Mouse (Mus musculus): ENCODE measurements around the gene Rnf181.

Rnf181 gene

DNA sequence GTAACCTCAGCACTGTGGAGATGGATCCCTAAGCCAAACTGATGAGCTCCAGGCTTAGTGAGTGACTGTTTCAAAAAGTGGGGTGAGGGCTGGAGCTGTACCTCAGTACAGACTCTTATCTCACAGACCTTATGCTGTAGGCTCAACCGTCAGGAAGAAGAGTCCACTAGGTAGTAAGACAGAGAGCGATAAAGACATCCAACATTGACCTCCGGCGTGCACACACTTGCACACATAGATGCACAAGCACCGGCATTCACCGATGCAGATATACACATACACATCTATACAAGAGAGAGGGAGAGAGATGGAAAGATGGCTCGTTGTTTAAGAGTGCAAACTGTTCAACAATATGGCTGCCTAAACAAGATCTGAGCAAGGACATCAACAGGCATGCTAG, 17.2 kb upstream of the Rnf181 start:
- no peak for DNase-seq

DNA sequence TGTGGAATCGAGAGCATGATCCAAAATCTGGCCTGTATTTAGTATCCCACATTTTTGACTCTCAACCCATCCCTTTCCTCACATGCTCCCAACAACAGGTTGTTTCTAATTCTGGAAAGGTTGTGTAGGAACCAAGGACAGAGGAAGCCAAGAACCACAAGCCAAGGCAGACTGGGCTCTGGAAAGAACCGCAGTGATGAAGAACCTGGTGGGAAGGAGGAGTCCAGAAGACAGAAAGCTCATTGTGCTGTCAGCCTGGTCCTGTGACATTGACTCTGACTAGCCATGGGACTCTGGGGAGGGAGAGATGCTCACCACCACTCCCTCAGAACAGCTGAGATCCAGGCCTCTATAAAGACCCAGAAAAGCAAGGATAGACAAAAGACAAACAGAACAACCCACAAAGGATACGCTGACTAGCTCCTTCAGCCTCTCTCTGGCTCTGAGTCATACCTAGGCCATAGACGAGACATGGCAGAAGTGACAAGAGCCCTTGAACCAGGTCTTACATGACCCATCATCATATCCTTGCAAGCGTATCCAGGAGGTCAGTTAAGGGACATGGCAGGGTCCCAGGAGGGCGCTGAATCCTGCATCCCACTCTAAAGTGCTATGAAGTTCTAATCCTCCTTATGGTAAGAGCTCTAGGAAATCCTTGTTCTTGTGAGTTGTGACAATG, 16.5 kb upstream of the Rnf181 start:
- no peak for DNase-seq

DNA sequence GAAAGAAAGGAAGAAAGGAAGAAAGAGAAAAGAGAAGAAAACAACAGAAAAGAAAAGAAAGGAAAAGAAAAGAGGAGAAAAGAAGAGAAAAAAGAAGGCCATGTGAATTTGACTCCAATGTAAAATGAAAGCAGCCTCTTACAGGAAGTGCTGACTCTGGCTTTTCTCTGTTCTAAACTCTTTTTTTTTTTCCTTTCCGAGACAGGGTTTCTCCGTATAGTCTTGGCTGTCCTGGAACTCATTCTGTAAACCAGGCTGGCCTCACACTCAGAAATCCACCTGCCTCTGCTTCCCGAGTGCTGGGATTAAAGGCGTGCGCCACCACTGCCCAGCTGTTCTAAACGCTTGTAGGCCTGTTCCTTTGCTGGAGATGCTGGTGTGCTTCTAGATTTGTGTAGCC, 15.7 kb upstream of the Rnf181 start:
- DNase-seq: no peak

DNA sequence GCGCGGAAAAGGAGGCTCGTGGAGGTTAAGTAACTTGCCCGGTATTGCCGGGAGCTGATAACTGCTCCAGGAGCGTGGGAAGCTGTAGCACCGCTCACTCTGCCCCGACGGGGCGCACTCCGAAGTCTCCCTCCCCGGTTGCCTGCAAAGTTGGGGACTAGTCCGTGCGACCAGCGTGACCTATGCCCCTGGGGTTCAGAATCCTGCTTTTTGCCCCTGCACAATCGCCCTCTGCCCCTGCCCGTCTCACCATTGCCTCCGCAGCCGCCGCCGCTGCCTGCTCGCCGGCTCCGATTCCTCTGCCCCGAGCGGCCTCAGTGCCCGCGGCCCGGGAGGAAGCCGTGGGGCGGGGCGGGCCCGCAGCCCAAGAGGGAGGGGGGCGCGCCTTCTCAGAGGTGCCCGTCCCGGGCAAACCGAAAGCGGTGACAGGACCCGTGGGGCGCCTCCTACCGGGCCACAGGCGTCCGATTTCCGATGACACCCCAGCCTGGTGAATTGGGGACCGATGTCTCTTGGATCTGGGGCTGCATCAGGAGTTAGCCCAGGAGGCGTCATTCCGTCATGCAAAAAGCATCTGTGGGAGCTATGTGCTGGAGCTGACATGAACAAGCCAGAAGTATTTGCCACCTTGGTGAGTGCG, 13.5 kb upstream of the Rnf181 start, which contains the start of gene Vamp5:
Gene Vamp5, minus strand, starts transcription at position 338 of the 640 bp plus-strand sequence.
- DNase-seq: peak; percentile 40 to 55

DNA sequence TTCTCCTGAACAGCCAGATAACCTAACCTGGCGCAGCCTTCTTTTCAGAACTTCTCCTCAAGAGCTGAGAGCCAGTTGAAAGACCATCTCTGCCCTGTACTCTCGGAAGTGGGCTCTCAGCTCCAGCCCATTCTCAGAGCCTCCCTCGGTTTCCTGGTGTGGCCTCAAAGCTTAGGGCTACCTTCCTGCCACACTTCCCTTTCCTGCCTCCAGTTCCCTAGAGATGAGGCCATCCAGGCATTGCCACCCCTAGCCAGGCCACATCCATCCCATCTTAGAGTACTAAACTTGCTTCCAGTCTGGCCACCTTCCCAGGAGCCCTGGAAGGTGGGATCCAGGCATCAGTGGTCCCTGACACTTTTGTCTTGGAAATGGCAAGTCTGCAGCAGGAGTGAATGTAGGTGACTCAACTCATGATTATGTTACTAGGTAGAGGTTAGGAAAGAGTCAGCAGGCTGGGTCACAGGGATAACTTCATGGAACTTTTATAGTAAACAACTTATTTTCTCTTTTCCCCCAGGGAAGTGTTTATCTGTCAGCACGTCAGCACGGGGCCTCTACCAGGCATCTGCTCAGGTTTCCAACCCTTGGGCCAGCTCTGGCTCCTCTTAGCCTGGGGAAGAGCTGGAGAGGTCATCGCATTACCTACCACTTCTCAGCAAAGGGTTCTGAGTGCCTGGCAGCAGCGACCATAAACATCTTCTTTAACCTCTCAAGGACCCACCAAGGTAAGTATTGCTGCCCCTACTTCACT, 12.8 kb upstream of the Rnf181 start:
- no peak for DNase-seq

DNA sequence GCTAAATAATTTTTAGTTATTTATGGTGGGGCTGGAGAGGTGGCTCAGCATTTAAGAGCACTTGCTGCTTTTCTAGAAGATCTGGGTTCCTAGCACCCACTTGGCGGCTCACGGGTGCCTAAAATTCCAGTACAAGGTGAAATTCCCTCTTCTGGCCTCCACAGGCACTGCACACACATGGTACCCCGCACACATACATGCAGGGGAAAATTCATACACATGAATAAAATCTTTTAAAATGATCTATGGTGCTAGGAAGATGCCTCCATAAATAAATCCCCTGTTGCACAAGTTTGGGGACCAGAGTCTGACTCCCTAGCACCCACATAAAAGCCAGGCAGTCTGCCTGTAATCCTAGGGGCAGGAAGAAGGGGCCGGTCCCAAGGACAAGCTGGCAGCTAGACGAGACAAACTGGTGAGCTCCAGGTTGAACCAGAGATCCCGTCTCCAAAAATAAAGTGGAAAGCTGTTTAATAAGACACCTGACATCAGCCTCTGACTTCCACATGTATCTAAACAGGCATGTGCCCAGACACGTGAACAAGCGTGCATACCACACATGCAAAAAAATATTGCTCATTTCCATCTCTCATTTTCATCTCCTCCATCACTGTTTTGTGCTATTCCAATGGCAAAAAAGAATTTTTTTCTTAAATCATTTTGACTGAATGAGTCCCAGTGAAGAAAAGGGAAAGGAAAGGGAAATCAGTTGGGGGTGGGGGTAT, 11.9 kb upstream of the Rnf181 start:
- no peak for DNase-seq

DNA sequence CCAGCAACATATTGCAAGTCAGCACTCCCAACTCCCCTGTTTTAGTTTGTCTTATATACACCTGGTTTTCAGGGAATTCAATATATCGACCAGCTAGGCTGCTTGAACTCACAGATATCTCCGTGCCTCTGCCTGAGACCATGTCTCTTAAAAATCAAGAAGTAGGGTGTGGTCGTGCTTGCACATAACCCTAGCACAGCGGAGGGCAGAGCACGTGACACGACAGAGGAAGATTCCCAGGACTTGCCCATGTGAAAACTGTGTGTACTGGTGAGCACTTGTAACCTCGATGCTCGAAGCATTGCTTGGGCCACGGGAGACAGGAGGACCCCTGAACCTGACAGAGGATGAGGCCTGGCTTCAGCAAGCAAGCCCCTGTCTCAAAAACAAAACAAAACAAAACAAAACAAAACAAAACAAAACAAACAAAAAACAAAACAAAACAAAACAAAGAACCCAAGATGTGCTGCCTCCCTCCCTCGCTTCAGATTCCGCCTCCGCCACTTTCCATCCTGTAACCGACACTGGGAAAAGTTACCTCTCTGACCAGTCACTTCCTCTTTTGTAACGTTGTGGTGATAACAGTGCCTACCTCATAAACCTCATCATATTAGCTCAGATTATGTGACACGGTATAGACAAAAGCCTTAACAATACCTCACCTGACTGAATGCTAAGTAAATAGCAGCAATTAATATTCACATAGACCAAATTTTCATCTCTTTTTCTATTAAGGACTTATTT, 8.2 kb upstream of the Rnf181 start:
- no peak for DNase-seq

DNA sequence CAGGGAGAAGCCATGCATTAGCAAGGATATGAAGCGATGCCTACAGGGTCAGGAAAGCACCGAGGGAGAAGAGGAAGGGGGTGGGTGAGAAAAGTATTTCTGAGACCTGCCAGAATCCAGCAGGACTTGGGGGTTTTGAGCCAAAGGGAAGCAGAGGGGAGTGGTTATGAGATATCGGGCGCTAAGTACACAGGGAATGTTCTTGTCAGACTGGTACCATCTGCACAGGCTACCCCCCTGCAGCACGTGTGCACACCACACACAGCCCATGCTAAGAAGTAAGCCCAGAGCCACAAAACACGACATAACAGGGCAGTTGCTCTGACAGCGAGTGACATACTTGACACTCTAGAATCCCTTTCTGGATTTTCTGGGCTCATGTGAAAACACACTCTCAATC, 7.5 kb upstream of the Rnf181 start:
- no peak for DNase-seq

DNA sequence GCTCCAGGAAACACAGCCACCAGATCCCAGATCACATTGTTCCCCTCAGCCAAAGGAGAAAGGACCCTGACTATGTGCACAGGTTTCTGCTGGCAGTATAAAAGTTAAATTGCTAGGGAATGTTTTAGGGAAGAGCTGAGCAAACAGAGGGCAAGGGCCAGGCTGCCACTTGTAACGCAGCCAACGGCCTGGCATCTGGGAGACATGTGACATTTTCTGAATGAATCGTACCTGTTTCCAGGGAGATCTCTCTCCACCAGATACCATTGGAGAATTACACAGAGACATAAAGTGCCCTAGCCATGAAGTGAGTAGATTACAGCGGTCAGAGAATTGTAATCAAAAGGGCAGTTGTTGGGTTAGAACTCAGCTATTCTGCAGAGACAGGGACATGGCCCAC, 6.4 kb upstream of the Rnf181 start:
- no peak for DNase-seq

DNA sequence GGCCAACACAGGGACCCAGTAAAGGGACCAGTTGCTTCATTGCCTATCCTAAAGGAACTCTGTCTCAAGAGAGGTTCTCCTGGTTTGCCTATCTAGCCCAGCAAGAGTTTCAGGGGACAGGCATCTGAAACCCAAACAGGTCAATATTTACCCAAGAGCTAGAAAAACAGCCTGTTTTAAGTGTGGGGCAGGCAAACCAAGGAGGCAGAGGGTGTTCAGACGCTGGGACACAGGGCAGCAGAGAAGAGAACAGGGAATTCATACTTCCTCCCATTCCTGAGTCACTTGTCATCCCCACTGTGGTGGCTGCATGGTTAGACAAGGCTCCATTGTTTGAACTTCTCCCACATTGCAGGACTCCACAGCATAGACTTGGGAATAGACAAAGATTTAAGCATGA, 4.8 kb upstream of the Rnf181 start:
- no peak for DNase-seq

DNA sequence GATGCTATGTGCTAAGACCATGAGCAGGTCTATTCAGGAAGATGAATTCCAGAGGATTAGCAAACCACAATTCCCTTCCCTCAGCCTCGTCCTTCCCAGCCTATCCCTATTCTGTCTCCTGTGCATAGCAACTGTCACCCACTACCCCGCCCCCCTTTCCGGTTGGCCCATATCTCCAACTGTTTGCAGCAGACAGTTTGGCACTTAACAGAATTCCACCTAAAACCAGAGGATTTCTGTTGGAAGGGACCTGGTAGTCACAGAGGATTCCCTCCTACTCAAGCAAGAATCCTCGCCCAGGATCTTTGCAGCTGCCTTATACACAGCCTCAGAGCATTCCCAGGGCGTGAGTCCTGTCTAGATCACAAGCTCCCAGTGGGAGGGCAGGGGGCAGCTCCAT, 4.4 kb upstream of the Rnf181 start:
- DNase-seq: no peak

DNA sequence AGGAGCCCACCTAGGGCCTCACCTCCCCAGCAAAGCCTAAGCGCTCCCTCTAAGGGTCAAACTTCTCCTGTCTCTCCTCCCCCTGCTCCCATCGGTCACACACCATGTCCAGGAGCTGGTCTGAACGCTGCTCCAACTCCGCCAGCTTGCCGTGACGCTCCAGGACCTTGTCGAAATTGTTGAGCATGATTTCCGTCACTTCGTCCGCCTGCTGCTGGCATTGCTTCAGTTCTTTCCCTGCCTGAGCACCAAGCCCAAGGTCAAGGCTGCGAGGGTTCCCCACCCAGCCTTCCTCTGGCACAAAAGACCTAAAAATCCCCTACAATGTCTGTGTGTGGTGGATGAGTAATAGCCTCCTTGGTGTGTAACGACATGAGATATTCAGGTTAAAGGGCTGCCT, 3.3 kb upstream of the Rnf181 start:
- DNase-seq: peak in 1 of 2 experiments; percentile 33

DNA sequence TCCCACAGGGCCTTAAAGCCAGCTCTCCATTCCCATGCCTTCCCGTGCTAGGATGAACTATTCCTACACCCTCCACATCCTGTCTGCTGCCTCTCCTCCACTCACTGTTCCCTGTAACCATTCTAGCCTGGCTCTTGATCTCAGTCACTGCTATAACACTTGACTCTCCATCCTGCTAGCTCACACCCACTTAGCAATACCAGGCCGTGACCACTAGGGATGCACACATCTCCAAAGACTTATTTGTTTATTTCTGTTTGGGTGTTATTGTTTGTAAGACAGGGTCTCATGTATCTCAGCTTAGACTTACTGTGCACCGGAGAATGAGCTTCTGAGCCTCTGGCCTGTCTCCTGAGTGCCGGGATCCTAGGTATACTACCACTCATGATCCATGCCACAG, 2.8 kb upstream of the Rnf181 start:
- no peak for DNase-seq

DNA sequence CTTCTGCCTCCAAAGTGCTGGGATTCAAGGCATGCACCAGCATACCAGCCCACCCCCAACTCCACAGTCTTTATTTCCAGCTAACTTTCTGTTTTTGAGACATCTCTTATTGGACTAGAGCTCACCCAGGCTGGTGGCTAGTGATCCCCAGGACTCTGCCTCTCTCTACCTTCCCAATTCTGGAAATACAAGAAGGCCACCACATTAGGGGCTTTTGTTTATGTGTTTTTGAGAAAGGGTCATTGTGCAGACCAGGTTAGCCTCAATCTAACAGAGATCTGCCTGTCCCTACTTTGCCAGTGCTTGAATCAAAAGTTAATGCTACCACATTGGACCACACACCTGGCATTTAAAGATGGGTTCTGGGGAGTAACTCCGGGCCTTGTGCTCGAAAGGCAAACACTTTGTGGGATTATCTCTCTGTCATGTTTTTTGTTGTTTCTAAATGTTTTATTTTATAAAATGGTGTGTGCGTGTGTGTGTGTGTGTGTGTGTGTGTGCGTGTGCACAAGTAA, 761 bp upstream of the Rnf181 start:
- no peak for DNase-seq

DNA sequence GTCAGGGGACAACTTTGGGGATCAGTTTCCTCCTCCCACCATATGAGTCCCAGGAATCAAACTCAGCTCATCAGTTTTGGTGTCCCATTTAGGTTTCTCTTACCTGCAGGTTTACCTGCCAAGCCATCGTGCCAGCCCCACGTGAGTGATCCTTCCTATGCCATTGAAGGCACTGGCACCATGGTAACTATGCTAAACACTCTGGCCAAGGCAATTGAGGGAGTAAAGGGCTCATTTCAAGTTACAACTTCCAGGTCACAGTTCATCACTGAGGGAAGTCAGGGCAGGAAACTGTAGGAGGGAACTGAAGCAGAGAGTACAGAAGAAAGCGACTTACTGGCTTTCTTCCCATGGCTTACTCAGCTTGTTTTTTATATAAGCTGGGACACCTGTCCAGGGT, 452 bp downstream of the Rnf181 start:
- no peak for DNase-seq

DNA sequence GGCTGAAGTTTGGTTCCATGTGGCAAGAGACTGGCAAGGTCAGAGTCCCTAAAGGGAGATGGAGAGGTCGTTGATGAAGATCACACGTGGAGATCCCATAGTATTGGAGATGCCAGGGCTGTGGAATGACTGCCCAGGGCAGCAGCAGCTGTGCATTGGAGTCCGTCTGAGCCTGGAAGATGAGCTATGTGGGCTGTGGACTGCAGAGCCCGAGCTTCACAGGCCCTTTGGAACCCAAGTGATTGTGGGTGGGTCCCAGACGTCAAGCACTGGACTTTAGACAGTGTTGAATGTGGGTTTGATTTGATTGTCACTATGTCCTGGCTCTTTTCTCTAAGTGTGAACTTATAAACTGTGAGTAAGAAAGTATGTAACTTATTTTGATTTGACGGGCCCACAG, 1.8 kb downstream of the Rnf181 start:
- no peak for DNase-seq

DNA sequence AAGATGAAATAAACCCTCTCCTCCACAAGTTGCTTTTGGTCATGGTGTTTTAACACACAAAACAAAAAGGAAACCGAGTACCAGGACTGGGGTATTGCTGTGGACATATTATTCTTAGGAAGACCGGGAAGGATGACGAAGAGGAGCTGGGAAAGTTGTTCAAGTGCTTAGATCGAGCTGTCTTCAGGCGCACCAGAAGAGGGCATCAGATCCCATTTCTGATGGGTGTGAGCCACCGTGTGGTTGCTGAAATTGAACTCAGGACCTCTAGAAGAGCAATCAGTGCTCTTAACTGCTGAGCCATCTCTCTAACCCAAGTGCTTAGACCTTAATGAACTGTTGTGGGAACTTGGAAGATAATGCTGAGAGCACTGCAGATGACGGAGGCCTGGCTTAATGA, 2.7 kb downstream of the Rnf181 start:
- no peak for DNase-seq

DNA sequence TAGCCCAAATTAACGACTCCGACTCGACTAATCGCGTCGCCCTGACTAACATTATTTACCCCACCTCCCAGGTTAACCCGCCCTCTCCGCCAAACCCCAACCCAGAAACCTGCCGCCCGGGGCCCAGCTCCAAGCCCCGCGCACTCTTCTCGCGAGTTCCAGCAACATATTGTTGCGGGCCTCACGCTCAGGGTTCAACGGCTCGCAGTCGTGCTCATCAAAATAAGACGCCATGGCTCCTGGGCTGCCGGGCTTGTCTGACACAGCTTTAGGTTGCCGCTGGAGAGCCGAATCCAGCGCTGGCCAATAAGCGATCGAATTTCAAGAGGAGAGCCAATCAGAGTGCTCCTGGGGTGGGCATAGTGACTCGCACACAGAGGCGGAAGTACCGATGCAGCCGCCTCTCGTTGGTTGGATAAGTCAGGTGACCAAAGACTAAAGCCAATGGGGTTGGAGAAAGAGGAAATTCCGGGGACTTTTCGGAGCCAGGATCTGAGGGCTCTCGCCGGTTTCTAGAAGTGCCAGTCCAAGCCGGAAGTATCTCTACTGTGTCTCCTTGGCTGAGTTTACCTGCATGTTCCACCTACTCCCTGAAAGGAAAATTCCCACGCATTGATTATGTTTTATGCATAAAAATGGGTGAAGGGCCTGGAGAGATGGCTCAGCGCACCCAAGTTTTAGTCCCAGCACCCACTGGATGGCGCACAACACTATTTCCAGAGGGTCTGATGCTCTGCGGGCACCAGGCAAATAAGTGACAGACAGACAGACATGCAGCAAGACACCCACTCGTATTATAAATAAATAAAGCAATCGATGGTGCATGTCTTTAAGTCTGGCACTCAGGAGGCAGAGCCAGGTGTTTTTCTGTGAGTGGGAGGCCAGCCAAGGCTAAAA, 4.4 kb downstream of the Rnf181 start:
- peak; percentile 95 to 96 for DNase-seq

DNA sequence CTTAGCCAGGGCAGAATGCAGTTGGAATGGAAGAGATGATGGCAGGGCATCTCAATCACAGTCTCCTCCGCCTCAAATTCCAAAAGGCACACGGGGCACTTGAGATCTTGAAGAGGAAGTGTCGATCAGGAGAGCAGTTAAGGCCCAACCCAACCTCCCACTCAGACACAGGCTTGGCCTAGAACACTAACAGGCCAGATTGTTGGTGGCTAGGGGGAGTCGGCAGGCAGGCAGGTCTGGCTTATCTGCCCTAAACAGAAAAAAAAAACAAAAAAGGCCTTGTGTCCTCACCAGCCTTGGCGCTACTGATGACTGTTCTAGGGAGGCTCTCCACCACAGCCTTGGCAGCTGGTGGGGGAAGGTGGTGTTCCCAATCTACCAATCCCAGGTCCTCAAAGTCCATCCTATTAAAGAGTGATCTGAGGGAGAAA, 5.6 kb downstream of the Rnf181 start:
- DNase-seq: no peak

DNA sequence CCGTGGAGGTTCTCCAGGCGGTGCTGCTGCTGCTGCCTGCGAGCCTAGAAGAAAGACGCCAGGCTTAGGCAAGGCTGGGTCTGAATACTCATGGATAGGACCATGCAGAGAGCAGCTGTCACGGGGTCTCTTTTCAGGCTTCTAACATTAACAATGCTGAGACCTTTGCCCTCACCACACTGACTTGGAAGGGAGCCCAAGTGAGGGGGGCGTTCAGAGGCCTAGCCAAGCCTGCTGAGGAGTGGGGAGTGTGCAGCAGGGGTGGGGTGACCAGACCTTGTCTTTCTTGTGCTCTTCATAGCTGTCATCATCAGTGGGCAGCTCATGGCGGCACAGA, 6.2 kb downstream of the Rnf181 start:
- peak; percentile 31 to 40 for DNase-seq

DNA sequence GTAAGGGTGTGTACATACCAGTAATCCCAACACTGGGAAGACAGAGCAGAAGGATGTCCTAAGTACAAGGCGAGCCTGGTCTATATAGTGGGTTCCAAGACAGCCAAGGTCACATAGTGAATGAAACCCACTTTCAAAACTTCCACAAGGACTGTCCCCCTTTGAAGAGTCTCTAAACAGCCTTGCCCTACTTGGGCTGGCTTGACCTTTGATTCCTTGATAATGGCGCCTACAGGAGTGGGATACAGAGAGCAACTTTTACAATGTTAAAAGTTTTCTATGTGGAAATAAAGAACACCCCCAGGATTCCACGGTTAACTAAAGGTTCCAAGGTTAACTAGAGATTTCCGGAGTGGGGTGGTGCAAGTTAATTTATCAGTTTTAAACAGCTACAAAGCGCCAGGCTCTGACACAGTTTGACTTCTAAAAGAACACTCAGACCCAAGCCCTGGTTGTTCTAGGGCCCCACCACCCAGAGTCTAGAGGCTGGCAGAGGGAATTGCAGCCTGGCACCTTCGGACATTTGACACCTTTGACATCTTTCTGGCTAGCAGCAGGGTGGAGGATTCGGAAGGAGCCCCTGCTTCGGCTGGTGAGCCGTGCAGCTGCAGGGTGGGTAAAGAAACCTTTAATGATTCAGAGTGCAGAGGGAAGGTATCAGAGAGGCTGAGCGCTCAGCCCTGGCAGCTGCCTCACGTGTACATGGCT, 6.7 kb downstream of the Rnf181 start:
- DNase-seq: no peak
